Mouse (Mus musculus): ENCODE results near the gene Gphn. TPM values are rescaled to one million over a fixed set of nuclear protein-coding genes. Genes with fewer than 3 reads are reported as not detected.

Gene Gphn
- polyA plus RNA-seq, 1 experiment = 6.1 TPM

DNA sequence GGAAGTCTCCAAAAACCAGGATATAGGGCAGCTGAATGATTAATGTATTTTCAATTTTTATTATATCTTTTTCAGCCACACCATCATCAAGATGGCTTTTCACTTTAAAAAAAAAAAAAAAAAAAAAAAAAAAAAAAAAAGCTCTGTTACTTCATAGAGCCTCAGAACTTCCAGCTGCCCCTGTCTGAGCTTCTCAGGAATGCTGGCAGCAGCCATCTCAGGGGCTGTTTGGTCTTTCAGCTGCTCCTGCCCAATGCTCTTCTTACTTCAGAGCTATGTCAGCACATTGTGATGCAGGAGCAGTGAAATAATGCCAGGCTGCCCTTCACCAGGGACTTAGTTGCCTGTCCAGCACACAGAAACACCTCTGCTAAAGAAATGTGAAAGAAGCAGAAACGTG, 465.1 kb downstream of the Gphn start, which contains the start of gene Fam71d:
TSS of gene Fam71d (plus strand) at position 211 of the 400 bp plus-strand sequence.
- no peaks in the 10 kb centered on the region for H3K36me3 ChIP-seq (ENCODE audit: control insufficient read depth, insufficient read depth)
- no peak within 1 kb of the TSS for H3K4me3 ChIP-seq (ENCODE audit: insufficient read depth, poor library complexity, severe bottlenecking)
- no peaks in the 10 kb centered on the region for H3K27me3 ChIP-seq (ENCODE audit: control insufficient read depth, insufficient read depth, insufficient read length)
- H3ac ChIP-seq (ENCODE audit: control insufficient read depth, insufficient read length, low read depth) = no peak within 1 kb of the TSS
- H3K79me3 ChIP-seq (ENCODE audit: low read depth) = no peaks in the 10 kb centered on the region
- TF ChIP-seq MYOG (IDR thresholded peaks at IDR 0.05; ENCODE audit: control insufficient read depth, extremely low read depth, insufficient read length) = no peak
- TF ChIP-seq MYOD1 (IDR thresholded peaks at IDR 0.05; ENCODE audit: control insufficient read depth, insufficient read length, low read depth) = no peak
- TF ChIP-seq USF1 (IDR thresholded peaks at IDR 0.05; ENCODE audit: low read depth) = no peak
- no peak for TF ChIP-seq MAX (IDR thresholded peaks at IDR 0.05)
- TF ChIP-seq CTCF (IDR thresholded peaks at IDR 0.05; ENCODE audit: control insufficient read depth, insufficient read depth, insufficient read length) = no peak
- TF ChIP-seq CEBPB (IDR thresholded peaks at IDR 0.05; ENCODE audit: low read depth) = no peak
- no peaks in the 10 kb centered on the region for H3K79me2 ChIP-seq (ENCODE audit: control insufficient read depth, insufficient read depth)

DNA sequence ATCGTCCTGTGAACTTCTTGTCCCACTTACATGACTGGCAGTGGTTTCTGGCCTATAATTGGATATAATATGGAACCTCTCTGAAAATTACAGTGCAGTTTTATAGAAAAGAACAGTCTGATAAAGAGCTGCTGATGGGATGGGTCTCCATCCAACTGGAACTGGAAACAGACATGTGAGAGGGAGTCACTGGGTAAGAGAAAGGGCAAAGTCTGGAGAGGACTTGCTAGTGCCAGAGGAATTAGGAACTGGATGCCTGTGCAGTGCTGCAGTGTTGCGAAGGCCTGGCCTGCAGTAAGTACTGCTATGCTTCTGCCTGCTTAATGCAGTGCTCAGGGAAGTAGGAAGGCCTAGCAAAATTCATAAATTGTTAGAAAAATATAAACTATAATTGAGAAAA, 467.1 kb downstream of the Gphn start:
- no peak overlapping the region for H3K4me3 ChIP-seq (ENCODE audit: insufficient read depth, poor library complexity, severe bottlenecking)
- H3K79me2 ChIP-seq (ENCODE audit: control insufficient read depth, insufficient read depth) = no peaks in the 10 kb centered on the region
- no peaks in the 10 kb centered on the region for H3K36me3 ChIP-seq (ENCODE audit: control insufficient read depth, insufficient read depth)
- no peak overlapping the region for H3ac ChIP-seq (ENCODE audit: control insufficient read depth, insufficient read length, low read depth)
- H3K27me3 ChIP-seq (ENCODE audit: control insufficient read depth, insufficient read depth, insufficient read length) = no peaks in the 10 kb centered on the region
- no peaks in the 10 kb centered on the region for H3K79me3 ChIP-seq (ENCODE audit: low read depth)
- TF ChIP-seq MYOG (IDR thresholded peaks at IDR 0.05; ENCODE audit: control insufficient read depth, extremely low read depth, insufficient read length) (no peak), CTCF (IDR thresholded peaks at IDR 0.05; ENCODE audit: control insufficient read depth, insufficient read depth, insufficient read length) (no peak), USF1 (IDR thresholded peaks at IDR 0.05; ENCODE audit: low read depth) (no peak)

DNA sequence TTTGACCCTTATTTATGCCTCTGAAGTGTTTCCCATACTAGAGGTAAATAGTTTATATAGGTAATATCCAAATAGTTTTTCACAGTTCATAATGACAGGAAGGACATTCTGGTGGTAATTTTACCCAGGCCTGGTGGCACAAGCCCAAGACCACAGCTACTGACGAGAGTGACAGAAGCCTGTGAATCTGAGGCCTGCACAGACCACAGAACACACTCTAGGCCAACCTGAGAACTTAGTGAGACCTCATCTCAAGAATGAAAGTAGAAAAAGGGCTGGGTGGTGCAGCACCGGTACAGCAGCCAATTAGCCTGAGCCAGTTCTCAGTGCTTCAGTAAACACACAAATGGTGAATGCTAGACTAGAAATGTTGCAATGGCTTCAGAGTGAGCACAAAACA, 491.6 kb downstream of the Gphn start:
- no peak overlapping the region for H3ac ChIP-seq (ENCODE audit: control insufficient read depth, insufficient read length, low read depth)
- H3K27me3 ChIP-seq (ENCODE audit: control insufficient read depth, insufficient read depth, insufficient read length) = no peaks in the 10 kb centered on the region
- H3K36me3 ChIP-seq (ENCODE audit: control insufficient read depth, insufficient read depth) = no peaks in the 10 kb centered on the region
- TF ChIP-seq FOSL1 (IDR thresholded peaks at IDR 0.05; ENCODE audit: insufficient read depth, low read length, poor library complexity, severe bottlenecking) (no peak), MYOD1 (IDR thresholded peaks at IDR 0.05; ENCODE audit: control insufficient read depth, insufficient read length, low read depth) (no peak), CTCF (IDR thresholded peaks at IDR 0.05; ENCODE audit: control insufficient read depth, insufficient read depth, insufficient read length) (no peak), MAX (IDR thresholded peaks at IDR 0.05) (no peak), USF1 (IDR thresholded peaks at IDR 0.05; ENCODE audit: low read depth) (no peak), MYOG (IDR thresholded peaks at IDR 0.05; ENCODE audit: control insufficient read depth, extremely low read depth, insufficient read length) (no peak), CEBPB (IDR thresholded peaks at IDR 0.05; ENCODE audit: low read depth) (no peak)
- no peaks in the 10 kb centered on the region for H3K79me3 ChIP-seq (ENCODE audit: low read depth)
- no peaks in the 10 kb centered on the region for H3K79me2 ChIP-seq (ENCODE audit: control insufficient read depth, insufficient read depth)
- H3K4me3 ChIP-seq (ENCODE audit: insufficient read depth, poor library complexity, severe bottlenecking) = no peak overlapping the region

DNA sequence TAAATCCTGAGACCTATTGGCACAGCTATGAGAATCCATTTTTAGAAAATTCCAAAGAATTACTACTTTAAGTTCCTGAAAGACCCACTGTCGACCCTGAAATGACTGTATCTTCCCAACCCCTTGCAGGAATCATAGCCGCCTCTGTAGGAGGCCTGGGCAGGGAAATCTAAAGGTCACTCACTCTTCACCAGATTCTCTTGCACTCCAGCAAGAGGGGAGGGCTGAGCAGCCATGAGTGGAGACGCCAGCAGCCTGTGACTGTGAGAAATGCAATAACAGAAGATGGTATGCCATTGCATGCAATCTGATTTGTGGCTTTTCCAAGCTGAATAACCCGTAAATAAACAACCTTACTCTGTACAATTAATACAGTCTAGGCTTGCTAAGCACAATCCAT, 501.5 kb downstream of the Gphn start:
- Histone ChIP-seq H3K36me3 (ENCODE audit: control insufficient read depth, insufficient read depth) (no peaks in the 10 kb centered on the region), H3K79me3 (ENCODE audit: low read depth) (no peaks in the 10 kb centered on the region), H3K4me3 (ENCODE audit: insufficient read depth, poor library complexity, severe bottlenecking) (no peak overlapping the region), H3K79me2 (ENCODE audit: control insufficient read depth, insufficient read depth) (no peaks in the 10 kb centered on the region), H3K27me3 (ENCODE audit: control insufficient read depth, insufficient read depth, insufficient read length) (no peaks in the 10 kb centered on the region), H3ac (ENCODE audit: control insufficient read depth, insufficient read length, low read depth) (no peak overlapping the region)
- no peak for TF ChIP-seq MYOD1 (IDR thresholded peaks at IDR 0.05; ENCODE audit: control insufficient read depth, insufficient read length, low read depth)
- TF ChIP-seq CEBPB (IDR thresholded peaks at IDR 0.05; ENCODE audit: low read depth) = no peak
- no peak for TF ChIP-seq MAX (IDR thresholded peaks at IDR 0.05)
- no peak for TF ChIP-seq MYOG (IDR thresholded peaks at IDR 0.05; ENCODE audit: control insufficient read depth, extremely low read depth, insufficient read length)
- TF ChIP-seq FOSL1 (IDR thresholded peaks at IDR 0.05; ENCODE audit: insufficient read depth, low read length, poor library complexity, severe bottlenecking) = no peak
- TF ChIP-seq USF1 (IDR thresholded peaks at IDR 0.05; ENCODE audit: low read depth) = no peak
- TF ChIP-seq CTCF (IDR thresholded peaks at IDR 0.05; ENCODE audit: control insufficient read depth, insufficient read depth, insufficient read length) = no peak

Other genes starting within 250 kb of the Gphn start
- not detected for gene Gm6657, start 32.1 kb upstream of the Gphn start, polyA plus RNA-seq (2012; fragmentation: generic; extraction: Trizol)